Mouse (Mus musculus) MEL (cell line): ENCODE data around the gene Pank1. TPM values are rescaled to one million over a fixed set of nuclear protein-coding genes. Genes with fewer than 3 reads are reported as not detected.

Source experiments
- DNase-seq: peaks from one replicate; pipeline ENCODE4 v3.0.0; 2011; ENCODE audit warnings: low read depth, low spot score
- H3K27ac ChIP-seq: 2 replicates; pipeline ENCODE4 v1.5.1; 2012; ENCODE audit warnings: low read depth, mild to moderate bottlenecking, control low read depth, low read length, moderate library complexity; ENCODE audit not compliant: control insufficient read depth
- H3K27me3 ChIP-seq, 2 experiments: fragments of 150-350 bp in 1 of 2; sonication (generic) in 1 of 2; 2 replicates each; pipeline ENCODE4 v1.6.1; 2012; ENCODE audit warnings: low read length in 2 of 2, mild to moderate bottlenecking in 2 of 2, improper control_type of control experiment in 1 of 2, moderate library complexity in 1 of 2; ENCODE audit not compliant: insufficient read depth in 2 of 2, control insufficient read depth in 1 of 2
- H3K36me3 ChIP-seq, 2 experiments: 2 replicates each; pipeline ENCODE4 v1.6.1; 2012 to 2014; ENCODE audit warnings: low read length in 2 of 2, improper control_type of control experiment in 1 of 2, inconsistent platforms in 1 of 2, mild to moderate bottlenecking in 1 of 2; ENCODE audit not compliant: insufficient read depth in 2 of 2, control insufficient read depth in 1 of 2
- H3K4me1 ChIP-seq, 2 experiments: fragments of 150-350 bp in 1 of 2; sonication (generic) in 1 of 2; 2 replicates each; pipeline ENCODE4 v1.6.1; 2012; ENCODE audit warnings: low read length in 2 of 2, improper control_type of control experiment in 1 of 2, mild to moderate bottlenecking in 1 of 2; ENCODE audit not compliant: insufficient read depth in 2 of 2, control insufficient read depth in 1 of 2
- H3K4me3 ChIP-seq, 2 experiments: fragments of 150-350 bp in 1 of 2; sonication (generic) in 1 of 2; 2 replicates each; pipeline ENCODE4 v1.5.1; 2012; ENCODE audit warnings: low read depth in 2 of 2, low read length in 2 of 2, mild to moderate bottlenecking in 2 of 2, moderate library complexity in 2 of 2, control low read depth in 1 of 2, improper control_type of control experiment in 1 of 2; ENCODE audit not compliant: control insufficient read depth in 1 of 2, insufficient read depth in 1 of 2
- H3K79me2 ChIP-seq: 2 replicates; pipeline ENCODE4 v1.6.1; 2012; ENCODE audit warnings: mild to moderate bottlenecking, low read length, moderate library complexity; ENCODE audit not compliant: control insufficient read depth, poor library complexity, insufficient read depth
- H3K9ac ChIP-seq: 2 replicates; pipeline ENCODE4 v1.6.1; 2012; ENCODE audit warnings: low read depth, mild to moderate bottlenecking, control low read depth, low read length, moderate library complexity; ENCODE audit not compliant: control insufficient read depth, poor library complexity, severe bottlenecking
- H3K9me3 ChIP-seq: fragments of 150-350 bp; sonication (generic); replicated peaks from 2 replicates; pipeline ENCODE4 v1.6.1; 2012; ENCODE audit warnings: mild to moderate bottlenecking, low read length, improper control_type of control experiment, moderate library complexity; ENCODE audit not compliant: insufficient read depth
- CHD1 ChIP-seq: IDR thresholded peaks from 2 replicates; pipeline ENCODE4 v1.6.1; 2012; ENCODE audit warnings: low read depth, mild to moderate bottlenecking, inconsistent platforms, low read length, improper control_type of control experiment
- CTCF ChIP-seq, 3 experiments: IDR thresholded peaks in 2 of 3; conservative IDR thresholded peaks in 1 of 3; 2 replicates each; pipeline ENCODE4 v1.5.1; 2011 to 2012; ENCODE audit warnings: low read length in 3 of 3, low read depth in 2 of 3, mild to moderate bottlenecking in 2 of 3, improper control_type of control experiment in 1 of 3, inconsistent platforms in 1 of 3, mixed read lengths in 1 of 3, moderate library complexity in 1 of 3; ENCODE audit not compliant: control insufficient read depth in 1 of 3, insufficient read depth in 1 of 3, poor library complexity in 1 of 3, severe bottlenecking in 1 of 3
- ETS1 ChIP-seq: IDR thresholded peaks from 2 replicates; pipeline ENCODE4 v1.6.1; 2012; ENCODE audit warnings: low read depth, mild to moderate bottlenecking, inconsistent platforms, low read length, improper control_type of control experiment, moderate library complexity
- GABPA ChIP-seq: IDR thresholded peaks from 2 replicates; pipeline ENCODE4 v1.6.1; 2012; ENCODE audit warnings: low read depth, mild to moderate bottlenecking, inconsistent platforms, low read length, improper control_type of control experiment, moderate library complexity
- JUND ChIP-seq: IDR thresholded peaks from 2 replicates; pipeline ENCODE4 v1.6.1; 2011; ENCODE audit warnings: low read depth, mild to moderate bottlenecking, improper control_type of control experiment, low read length
- MAFK ChIP-seq: IDR thresholded peaks from 2 replicates; pipeline ENCODE4 v1.6.1; 2011; ENCODE audit warnings: low read depth, mild to moderate bottlenecking, low read length, improper control_type of control experiment, borderline replicate concordance
- MAX ChIP-seq: IDR thresholded peaks from 2 replicates; pipeline ENCODE4 v1.6.1; 2011; ENCODE audit warnings: low read length, improper control_type of control experiment
- MAZ ChIP-seq: IDR thresholded peaks from 2 replicates; pipeline ENCODE4 v1.6.1; 2012; ENCODE audit warnings: low read depth, mild to moderate bottlenecking, inconsistent platforms, low read length, improper control_type of control experiment
- MEF2A ChIP-seq: IDR thresholded peaks from 2 replicates; pipeline ENCODE4 v1.6.1; 2014; ENCODE audit warnings: low read depth, mild to moderate bottlenecking, inconsistent platforms, low read length, improper control_type of control experiment; ENCODE audit not compliant: poor library complexity, insufficient replicate concordance, severe bottlenecking; ENCODE audit errors: extremely low read depth
- MXI1 ChIP-seq: IDR thresholded peaks from 2 replicates; pipeline ENCODE4 v1.6.1; 2011; ENCODE audit warnings: mild to moderate bottlenecking, low read depth, low read length, improper control_type of control experiment
- MYB ChIP-seq: IDR thresholded peaks from 2 replicates; pipeline ENCODE4 v1.6.1; 2011; ENCODE audit warnings: mild to moderate bottlenecking, low read depth, low read length, improper control_type of control experiment
- MYC ChIP-seq: IDR thresholded peaks from 2 replicates; pipeline ENCODE4 v1.6.1; 2011; ENCODE audit warnings: low read depth, mild to moderate bottlenecking, low read length, improper control_type of control experiment, moderate library complexity
- NELFE ChIP-seq: IDR thresholded peaks from 2 replicates; pipeline ENCODE4 v1.6.1; 2011; ENCODE audit warnings: low read depth, low read length, improper control_type of control experiment
- NRF1 ChIP-seq: IDR thresholded peaks from 2 replicates; pipeline ENCODE4 v1.6.1; 2014; ENCODE audit warnings: low read depth, mild to moderate bottlenecking, inconsistent platforms, low read length, improper control_type of control experiment, moderate library complexity; ENCODE audit not compliant: poor library complexity, insufficient read depth, severe bottlenecking
- POLR2A ChIP-seq, 2 experiments: IDR thresholded peaks; 2 replicates each; pipeline ENCODE4 v1.6.1; 2011 to 2012; ENCODE audit warnings: low read length in 2 of 2, mild to moderate bottlenecking in 2 of 2, control low read depth in 1 of 2, improper control_type of control experiment in 1 of 2, low read depth in 1 of 2, moderate library complexity in 1 of 2; ENCODE audit not compliant: control insufficient read depth in 1 of 2, insufficient read depth in 1 of 2, poor library complexity in 1 of 2
- POLR2AphosphoS2 ChIP-seq: IDR thresholded peaks from 2 replicates; pipeline ENCODE4 v1.6.1; 2011; ENCODE audit warnings: low read length, improper control_type of control experiment
- RAD21 ChIP-seq: IDR thresholded peaks from 2 replicates; pipeline ENCODE4 v1.6.1; 2011; ENCODE audit warnings: mild to moderate bottlenecking, low read depth, low read length, improper control_type of control experiment
- RCOR1 ChIP-seq: IDR thresholded peaks from 2 replicates; pipeline ENCODE4 v1.6.1; 2012; ENCODE audit warnings: low read depth, mild to moderate bottlenecking, inconsistent platforms, low read length, improper control_type of control experiment
- SIN3A ChIP-seq: IDR thresholded peaks from 2 replicates; pipeline ENCODE4 v1.6.1; 2012; ENCODE audit warnings: low read length, improper control_type of control experiment, inconsistent platforms
- SMC3 ChIP-seq: IDR thresholded peaks from 2 replicates; pipeline ENCODE4 v1.6.1; 2011; ENCODE audit warnings: low read depth, low read length, improper control_type of control experiment
- TAL1 ChIP-seq: IDR thresholded peaks from 2 replicates; pipeline ENCODE4 v1.6.1; 2012; ENCODE audit warnings: mild to moderate bottlenecking, inconsistent platforms, low read length, moderate library complexity, mixed read lengths
- TBP ChIP-seq: IDR thresholded peaks from 2 replicates; pipeline ENCODE4 v1.8.0; 2011; ENCODE audit warnings: low read depth, low read length, improper control_type of control experiment
- TCF12 ChIP-seq: IDR thresholded peaks from 2 replicates; pipeline ENCODE4 v1.6.1; 2014; ENCODE audit warnings: low read depth, mild to moderate bottlenecking, inconsistent platforms, low read length, improper control_type of control experiment, moderate library complexity
- USF1 ChIP-seq: IDR thresholded peaks from 2 replicates; pipeline ENCODE4 v1.6.1; 2014; ENCODE audit warnings: low read depth, mild to moderate bottlenecking, inconsistent platforms, low read length, improper control_type of control experiment, moderate library complexity
- USF2 ChIP-seq, 2 experiments: IDR thresholded peaks; 2 replicates each; pipeline ENCODE4 v1.6.1; 2011 to 2012; ENCODE audit warnings: improper control_type of control experiment in 2 of 2, low read length in 2 of 2, borderline replicate concordance in 1 of 2, inconsistent platforms in 1 of 2, low read depth in 1 of 2, mild to moderate bottlenecking in 1 of 2; ENCODE audit not compliant: insufficient read depth in 1 of 2
- ZC3H11A ChIP-seq: IDR thresholded peaks from 2 replicates; pipeline ENCODE4 v1.6.1; 2012; ENCODE audit warnings: low read depth, mild to moderate bottlenecking, inconsistent platforms, low read length, improper control_type of control experiment
- ZMIZ1 ChIP-seq: IDR thresholded peaks from 2 replicates; pipeline ENCODE4 v1.6.1; 2012; ENCODE audit warnings: low read depth, mild to moderate bottlenecking, inconsistent platforms, low read length, improper control_type of control experiment, moderate library complexity
- ZNF384 ChIP-seq: IDR thresholded peaks from 2 replicates; pipeline ENCODE4 v1.6.1; 2012; ENCODE audit warnings: low read depth, mild to moderate bottlenecking, inconsistent platforms, low read length, improper control_type of control experiment
- polyA plus RNA-seq, 2 experiments: library from polyadenylated mRNA; stranded (reverse) in 1 of 2; unstranded in 1 of 2; fragments of >175 nt in 1 of 2; fragments of >200 nt in 1 of 2; gene quantifications; 2 replicates each; pipeline versions ENCODE4 v1.2.1 to v1.2.4; 2012; ENCODE audit warnings: low replicate concordance in 2 of 2, low read depth in 1 of 2; ENCODE audit not compliant: insufficient read length in 2 of 2, insufficient read depth in 1 of 2, missing spikeins in 1 of 2
- total RNA-seq: library from RNA; depleted of rRNA; stranded (reverse); fragments of 300-350 nt; gene quantifications from 2 replicates; pipeline ENCODE4 v1.2.3, GENCODE M21; 2012

Gene Pank1
- total and polyA plus RNA-seq, 3 experiments = 7.2 to 7.6 TPM; not detected in 1

DNA sequence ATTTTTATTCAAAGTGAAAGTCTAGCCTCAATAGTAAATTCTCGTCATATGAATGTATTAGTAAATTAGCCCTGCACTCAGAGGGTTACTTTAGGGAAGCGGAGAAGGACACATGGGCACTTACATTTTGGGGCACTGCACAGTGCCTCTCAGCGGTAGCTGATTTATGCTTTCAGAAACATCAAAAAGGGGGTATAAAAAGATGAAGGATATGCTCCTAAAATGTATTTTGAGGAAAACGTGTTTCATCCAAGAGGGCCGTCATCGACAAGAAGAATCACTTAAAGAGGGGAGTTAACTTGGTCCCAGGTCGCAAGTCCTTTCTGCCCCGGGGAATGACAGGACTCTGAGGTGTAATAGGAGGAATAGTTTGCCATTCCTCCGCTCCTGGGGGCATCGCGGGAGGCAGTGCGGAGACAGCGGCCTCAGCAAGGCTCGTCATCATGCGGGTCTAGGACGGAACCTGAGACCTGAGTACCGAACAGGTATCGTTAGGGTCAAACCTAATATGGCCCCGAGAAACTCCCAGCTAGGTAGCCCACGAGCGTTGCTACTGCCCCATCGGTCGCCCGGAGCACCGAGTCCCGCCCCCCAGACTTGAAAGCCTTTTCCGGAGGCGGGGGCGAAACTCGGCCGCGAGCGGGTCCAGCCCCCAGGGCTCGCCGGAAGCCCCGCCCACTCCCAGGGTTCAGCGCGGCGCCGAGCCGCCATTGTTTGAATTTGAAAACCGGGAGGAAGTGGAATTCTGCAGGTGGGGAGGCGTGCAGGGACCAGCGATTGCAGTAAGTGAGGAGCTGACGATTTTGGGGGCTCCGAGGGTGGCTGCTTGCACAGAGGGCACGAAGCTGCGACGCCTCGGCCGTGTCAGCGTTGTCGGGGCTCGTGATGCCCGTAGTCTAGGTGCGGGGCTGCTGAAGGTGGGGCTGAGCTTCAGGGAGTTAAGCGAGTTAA, 42.7 kb upstream of the Pank1 start, which contains the start of gene Kif20b (continued):
- TF ChIP-seq CHD1 = no peak
- TF ChIP-seq MAZ = peak; percentile 89; the same call in 1 of the 2 replicates
- no peak for TF ChIP-seq MEF2A
- no peak for TF ChIP-seq USF2 (IDR thresholded peaks at IDR 0.05; ENCODE audit: borderline replicate concordance in 1 of 2, insufficient read depth in 1 of 2, low read depth in 1 of 2, low read length in 2 of 2)
- peak; percentile 27; the same call in 1 of the 2 replicates for TF ChIP-seq ETS1
- TF ChIP-seq RAD21 = peak; percentile 33
- peak; percentile 57; the same call in 1 of the 2 replicates for TF ChIP-seq TBP
- peak; percentile 81 for TF ChIP-seq ZMIZ1

DNA sequence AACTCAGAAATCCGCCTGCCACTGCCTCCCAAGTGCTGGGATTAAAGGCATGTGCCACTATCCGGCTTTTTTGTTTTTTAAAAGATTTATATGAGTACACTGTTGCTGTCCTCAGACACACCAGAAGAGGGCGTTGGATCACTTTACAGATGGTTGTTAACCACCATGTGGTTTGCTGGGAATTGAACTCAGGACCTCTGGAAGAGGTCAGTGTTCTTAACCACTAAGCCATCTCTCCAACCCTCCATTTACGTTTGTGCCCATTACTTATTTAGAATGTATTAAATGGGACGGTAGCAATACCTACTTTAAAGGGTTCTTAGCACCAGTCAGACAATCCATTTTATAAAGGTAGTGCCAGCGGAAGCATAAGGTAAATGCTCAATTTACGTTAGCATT, 42.0 kb upstream of the Pank1 start:
- Histone ChIP-seq H3K79me2 (peaks cover 29% of the 10 kb centered on the region), H3K9ac (peak overlapping the region; percentile 79), H3K4me3 (peak overlapping the region; percentile 69 to 98), H3K27ac (peak overlapping the region; percentile 85), H3K36me3 (peaks cover 10 to 13% of the 10 kb centered on the region in 2 experiments), H3K9me3 (no peaks in the 10 kb centered on the region), H3K4me1 (peaks cover 3 to 6% of the 10 kb centered on the region in 2 experiments; a peak in 3 of 4 replicates), H3K27me3 (no peaks in the 10 kb centered on the region)
- TF ChIP-seq NELFE (no peak), ZC3H11A (no peak), MXI1 (no peak; the same call in 1 of the 2 replicates), MYC (peak; percentile 71), GABPA (no peak), MAZ (no peak), USF1 (no peak), TAL1 (no peak), CHD1 (no peak), TCF12 (no peak), ETS1 (no peak), MAX (0 out of 2 replicates have a peak, but pooled peaks have one; percentile 9), MAFK (no peak), NRF1 (no peak), MYB (no peak), SIN3A (0 out of 2 replicates have a peak, but pooled peaks have one; percentile 3), TBP (peak; percentile 85), JUND (no peak), ZMIZ1 (no peak), USF2 (IDR thresholded peaks at IDR 0.05; ENCODE audit: borderline replicate concordance in 1 of 2, insufficient read depth in 1 of 2, low read depth in 1 of 2, low read length in 2 of 2) (no peak), RCOR1 (no peak), POLR2AphosphoS2 (no peak), SMC3 (no peak), MEF2A (no peak), ZNF384 (no peak), CTCF (IDR thresholded peaks at IDR 0.05 in 2 of 3, conservative IDR thresholded peaks at IDR 0.05 in 1 of 3; ENCODE audit: control insufficient read depth in 1 of 3, insufficient read depth in 1 of 3, low read depth in 2 of 3, low read length in 3 of 3, poor library complexity in 1 of 3, severe bottlenecking in 1 of 3) (peak in 2 of 3 experiments; percentile 33 to 53; a peak in 4 of 6 replicates), POLR2A (IDR thresholded peaks at IDR 0.05; ENCODE audit: control insufficient read depth in 1 of 2, insufficient read depth in 1 of 2, low read depth in 1 of 2, low read length in 2 of 2, poor library complexity in 1 of 2) (no peak)
- DNase-seq = peak; percentile 80
